Mouse (Mus musculus): ENCODE data around the gene Smg6. TPM values are rescaled to one million over a fixed set of nuclear protein-coding genes. Genes with fewer than 3 reads are reported as not detected.

Gene Smg6
- polyA plus RNA-seq, 1 experiment, result 40.8 TPM

- no peak overlapping the region for H3K4me3 ChIP-seq (replicated peaks; ENCODE audit: extremely low read depth, low read depth, low read length)
- peaks cover 3% of the 10 kb centered on the region; the same call in 1 of the 2 replicates for H3K4me1 ChIP-seq (ENCODE audit: control insufficient read depth, insufficient read depth, low read length)
- DNase-seq, result no peak
- TF ChIP-seq POLR2A (IDR thresholded peaks at IDR 0.05; ENCODE audit: borderline replicate concordance, extremely low read depth, low read depth, low read length), result no peak
- WGBS, result 85% methylated on average over 4 of the region's 4 CpGs
Measured at GRCm38 (mm10) chr11:75203926-75204325, 278.3 kb downstream of the Smg6 start.

GRCm38 (mm10) chr11:75204472-75204871 is 278.8 kb downstream of the Smg6 start:
- no peak for DNase-seq
- Histone ChIP-seq H3K4me3 (replicated peaks; ENCODE audit: extremely low read depth, low read depth, low read length) (no peak overlapping the region), H3K4me1 (ENCODE audit: control insufficient read depth, insufficient read depth, low read length) (peaks cover 3% of the 10 kb centered on the region; the same call in 1 of the 2 replicates)
- WGBS, result 67% methylated on average over 9 of the region's 9 CpGs
- no peak for TF ChIP-seq CTCF (IDR thresholded peaks at IDR 0.05; ENCODE audit: insufficient read depth, low read length)
- TF ChIP-seq POLR2A (IDR thresholded peaks at IDR 0.05; ENCODE audit: borderline replicate concordance, extremely low read depth, low read depth, low read length), result no peak

GRCm38 (mm10) chr11:75206347-75206746 is 280.7 kb downstream of the Smg6 start:
- DNase-seq, result no peak
- TF ChIP-seq POLR2A (IDR thresholded peaks at IDR 0.05; ENCODE audit: borderline replicate concordance, extremely low read depth, low read depth, low read length), result no peak
- TF ChIP-seq CTCF (IDR thresholded peaks at IDR 0.05; ENCODE audit: insufficient read depth, low read length), result no peak
- Histone ChIP-seq H3K4me3 (replicated peaks; ENCODE audit: extremely low read depth, low read depth, low read length) (no peak overlapping the region), H3K4me1 (ENCODE audit: control insufficient read depth, insufficient read depth, low read length) (peaks cover 3% of the 10 kb centered on the region; the same call in 1 of the 2 replicates)
- WGBS, result 67% methylated on average over 4 of the region's 4 CpGs

GRCm38 (mm10) chr11:75209363-75209762 is 283.7 kb downstream of the Smg6 start:
- Histone ChIP-seq H3K4me1 (ENCODE audit: control insufficient read depth, insufficient read depth, low read length) (peaks cover 6% of the 10 kb centered on the region), H3K4me3 (replicated peaks; ENCODE audit: extremely low read depth, low read depth, low read length) (no peak overlapping the region)
- WGBS, result 68% methylated on average over 4 of the region's 4 CpGs
- no peak for TF ChIP-seq POLR2A (IDR thresholded peaks at IDR 0.05; ENCODE audit: borderline replicate concordance, extremely low read depth, low read depth, low read length)
- no peak for TF ChIP-seq CTCF (IDR thresholded peaks at IDR 0.05; ENCODE audit: insufficient read depth, low read length)
- DNase-seq, result no peak

GRCm38 (mm10) chr11:75210093-75210492 is 284.5 kb downstream of the Smg6 start:
- H3K4me1 ChIP-seq (ENCODE audit: control insufficient read depth, insufficient read depth, low read length), result peaks cover 6% of the 10 kb centered on the region
- DNase-seq, result no peak
- no peak for TF ChIP-seq CTCF (IDR thresholded peaks at IDR 0.05; ENCODE audit: insufficient read depth, low read length)
- TF ChIP-seq POLR2A (IDR thresholded peaks at IDR 0.05; ENCODE audit: borderline replicate concordance, extremely low read depth, low read depth, low read length), result no peak
- H3K4me3 ChIP-seq (replicated peaks; ENCODE audit: extremely low read depth, low read depth, low read length), result no peak overlapping the region
- 85% methylated on average over 4 of the region's 4 CpGs for WGBS

- peaks cover 6% of the 10 kb centered on the region for H3K4me1 ChIP-seq (ENCODE audit: control insufficient read depth, insufficient read depth, low read length)
- WGBS, result 91% methylated on average over 6 of the region's 6 CpGs
- TF ChIP-seq CTCF (IDR thresholded peaks at IDR 0.05; ENCODE audit: insufficient read depth, low read length), result no peak
- no peak for TF ChIP-seq POLR2A (IDR thresholded peaks at IDR 0.05; ENCODE audit: borderline replicate concordance, extremely low read depth, low read depth, low read length)
- no peak overlapping the region for H3K4me3 ChIP-seq (replicated peaks; ENCODE audit: extremely low read depth, low read depth, low read length)
- DNase-seq, result no peak
Measured at GRCm38 (mm10) chr11:75210755-75211154, 285.1 kb downstream of the Smg6 start.

- WGBS, result 56% methylated on average over 8 of the region's 8 CpGs
- Histone ChIP-seq H3K4me3 (replicated peaks; ENCODE audit: extremely low read depth, low read depth, low read length) (no peak overlapping the region), H3K4me1 (ENCODE audit: control insufficient read depth, insufficient read depth, low read length) (peaks cover 6% of the 10 kb centered on the region)
- no peak for DNase-seq
- TF ChIP-seq POLR2A (IDR thresholded peaks at IDR 0.05; ENCODE audit: borderline replicate concordance, extremely low read depth, low read depth, low read length), result no peak
- no peak for TF ChIP-seq CTCF (IDR thresholded peaks at IDR 0.05; ENCODE audit: insufficient read depth, low read length)
Measured at GRCm38 (mm10) chr11:75212031-75212667, 286.5 kb downstream of the Smg6 start.

GRCm38 (mm10) chr11:75212876-75213275 is 287.3 kb downstream of the Smg6 start:
- TF ChIP-seq CTCF (IDR thresholded peaks at IDR 0.05; ENCODE audit: insufficient read depth, low read length) (no peak), POLR2A (IDR thresholded peaks at IDR 0.05; ENCODE audit: borderline replicate concordance, extremely low read depth, low read depth, low read length) (no peak)
- no peak for DNase-seq
- WGBS, result 67% methylated on average over 3 of the region's 3 CpGs

DNA sequence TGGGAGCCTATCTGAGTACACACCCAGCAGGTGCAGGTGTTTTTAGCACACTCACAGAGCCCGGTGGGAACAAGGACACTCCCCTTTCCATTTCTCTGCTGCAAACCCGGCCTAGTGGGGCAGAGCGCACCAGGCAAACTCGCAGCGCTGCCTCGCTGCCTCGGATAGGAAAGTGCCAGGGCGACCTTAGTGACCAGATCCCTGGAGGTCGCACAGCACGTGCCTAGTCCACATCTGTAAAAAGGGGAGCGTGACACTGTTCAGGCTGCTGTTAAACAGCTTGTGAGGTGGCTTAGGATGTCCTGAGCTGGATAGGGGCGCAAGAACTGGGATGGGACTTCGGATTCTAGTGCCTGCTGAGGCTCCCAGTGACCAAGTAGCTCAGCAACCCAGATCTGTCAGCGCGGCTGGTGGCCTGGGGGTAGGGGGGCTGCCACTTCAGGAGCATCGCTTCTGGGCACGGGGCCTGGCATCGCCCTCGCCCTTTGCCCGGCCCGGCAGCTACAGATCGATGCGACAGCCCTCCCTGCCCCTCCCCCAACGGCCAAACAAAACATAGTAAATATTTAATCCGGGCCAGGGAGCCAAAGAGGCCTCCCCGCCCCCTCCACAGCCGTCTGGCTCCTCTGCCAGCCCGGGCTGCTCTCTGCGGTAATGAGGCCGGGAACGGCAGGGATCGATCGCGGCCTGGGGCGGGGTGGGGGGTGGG is 287.9 kb downstream of the Smg6 start:
- peak; percentile 56 for DNase-seq
- Histone ChIP-seq H3K4me3 (replicated peaks; ENCODE audit: extremely low read depth, low read depth, low read length) (peak overlapping the region; percentile 46), H3K4me1 (ENCODE audit: control insufficient read depth, insufficient read depth, low read length) (peaks cover 6% of the 10 kb centered on the region)
- WGBS, result 17% methylated on average over 35 of the region's 35 CpGs
- no peak for TF ChIP-seq POLR2A (IDR thresholded peaks at IDR 0.05; ENCODE audit: borderline replicate concordance, extremely low read depth, low read depth, low read length)
- no peak for TF ChIP-seq CTCF (IDR thresholded peaks at IDR 0.05; ENCODE audit: insufficient read depth, low read length)

More at GRCm38 (mm10) chr11:75212876-75213275, 287.3 kb downstream of the Smg6 start:
- H3K4me3 ChIP-seq (replicated peaks; ENCODE audit: extremely low read depth, low read depth, low read length), result no peak overlapping the region
- peaks cover 6% of the 10 kb centered on the region for H3K4me1 ChIP-seq (ENCODE audit: control insufficient read depth, insufficient read depth, low read length)

Other genes starting within 250 kb of the Smg6 start
- 15.3 and 28.8 TPM in 2 replicates for gene Pafah1b1, start 201.2 kb upstream of the Smg6 start, polyA plus RNA-seq (2012; rRNA removed)
- 2.5 and 2.6 TPM in 2 replicates for gene Mettl16, start 155.0 kb upstream of the Smg6 start, polyA plus RNA-seq (2012; rRNA removed)
- 21.3 and 22.2 TPM in 2 replicates for gene Mnt, start 94.9 kb upstream of the Smg6 start, polyA plus RNA-seq (2012; rRNA removed)
- 19.3 and 22.1 TPM in 2 replicates for gene Sgsm2, start 28.8 kb upstream of the Smg6 start, polyA plus RNA-seq (2012; rRNA removed)
- gene Tsr1, start 27.8 kb upstream of the Smg6 start, polyA plus RNA-seq (2012; rRNA removed), result 7.1 and 7.5 TPM in 2 replicates
- 5.0 and 11.4 TPM in 2 replicates for gene Srr, start 125 bp downstream of the Smg6 start, polyA plus RNA-seq (2012; rRNA removed)
- gene Hic1, start 243.7 kb downstream of the Smg6 start, polyA plus RNA-seq (2012; rRNA removed), result 21.4 and 33.8 TPM in 2 replicates

Measured in lung, adult 2 months (tissue).